Mouse (Mus musculus): ENCODE measurements around the gene Gm28047.

DNA sequence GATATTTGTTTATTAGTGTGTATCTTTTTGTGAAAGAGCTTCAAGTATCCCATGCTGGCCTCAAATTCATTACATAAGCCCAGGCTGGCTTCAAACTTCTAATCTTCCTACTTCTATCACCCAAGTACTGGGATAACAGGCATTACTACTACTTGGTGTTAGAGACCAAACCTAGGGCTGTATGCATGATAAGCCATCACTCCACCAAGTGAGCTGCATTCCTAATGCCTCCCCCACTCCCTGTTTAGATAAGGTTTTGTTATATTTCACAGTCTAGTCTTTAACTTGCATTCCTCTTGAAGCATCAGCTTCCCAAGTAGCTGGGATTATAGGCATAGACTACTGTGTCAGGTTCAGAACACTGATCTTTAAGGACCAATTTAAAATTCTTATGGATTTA, 10.6 kb downstream of the Gm28047 start:
- no peak for TF ChIP-seq CTCF (IDR thresholded peaks at IDR 0.05; ENCODE audit: insufficient read depth, low read depth, low read length)
- no peak for TF ChIP-seq POLR2A (IDR thresholded peaks at IDR 0.05; ENCODE audit: insufficient read depth, low read depth, low read length)

All from olfactory bulb, adult 2 months (tissue).